Mouse (Mus musculus) ES-Bruce4 (cell line): ENCODE results near the gene Olfr1420. TPM values are rescaled to one million over a fixed set of nuclear protein-coding genes. Genes with fewer than 3 reads are reported as not detected.

Experiments used
- polyA plus RNA-seq: library from polyadenylated mRNA; stranded (reverse); fragments of >200 nt; gene quantifications from 2 replicates; pipeline ENCODE4 v1.2.4, GENCODE M21; 2011; ENCODE audit warnings: low read depth; ENCODE audit not compliant: missing spikeins, insufficient read depth, insufficient read length

The Olfr1420 gene
- polyA plus RNA-seq, 1 experiment, result not detected

Other genes with a start within 250 kb of the Olfr1420 start
- gene Ms4a3, start 245.7 kb upstream of the Olfr1420 start, polyA plus RNA-seq, result not detected in 2 replicates
- gene Oosp2, start 226.0 kb upstream of the Olfr1420 start, polyA plus RNA-seq, result not detected in 2 replicates
- not detected in 2 replicates for gene Oosp1, start 195.4 kb upstream of the Olfr1420 start, polyA plus RNA-seq
- not detected in 2 replicates for gene Oosp3, start 189.5 kb upstream of the Olfr1420 start, polyA plus RNA-seq
- not detected in 2 replicates for gene Gif, start 139.0 kb upstream of the Olfr1420 start, polyA plus RNA-seq
- 46.5 and 49.6 TPM in 2 replicates for gene Mrpl16, start 116.2 kb upstream of the Olfr1420 start, polyA plus RNA-seq
- 109 and 112 TPM in 2 replicates for gene Stx3, start 67.2 kb upstream of the Olfr1420 start, polyA plus RNA-seq
- not detected in 2 replicates for gene Olfr1417, start 47.3 kb upstream of the Olfr1420 start, polyA plus RNA-seq
- gene Olfr1418, start 25.5 kb upstream of the Olfr1420 start, polyA plus RNA-seq, result not detected in 2 replicates
- not detected in 2 replicates for gene Olfr1419, start 11.5 kb upstream of the Olfr1420 start, polyA plus RNA-seq
- gene Patl1, start 25.8 kb downstream of the Olfr1420 start, polyA plus RNA-seq, result 42.2 and 42.6 TPM in 2 replicates
- 28.3 and 31.5 TPM in 2 replicates for gene Osbp, start 79.4 kb downstream of the Olfr1420 start, polyA plus RNA-seq
- gene Olfr1423, start 154.8 kb downstream of the Olfr1420 start, polyA plus RNA-seq, result 0.10 TPM in 1 of 2 replicates, not detected in the other
- not detected in 2 replicates for gene Olfr1424, start 176.1 kb downstream of the Olfr1420 start, polyA plus RNA-seq
- gene Olfr1425, start 191.2 kb downstream of the Olfr1420 start, polyA plus RNA-seq, result not detected in 2 replicates
- gene Olfr1426, start 205.4 kb downstream of the Olfr1420 start, polyA plus RNA-seq, result not detected in 2 replicates
- not detected in 2 replicates for gene Olfr1427, start 216.8 kb downstream of the Olfr1420 start, polyA plus RNA-seq
- not detected in 2 replicates for gene Olfr1428, start 229.3 kb downstream of the Olfr1420 start, polyA plus RNA-seq
- not detected in 2 replicates for gene Olfr76, start 236.6 kb downstream of the Olfr1420 start, polyA plus RNA-seq